In genomic region chr6:128797185-128797905, GRCm38 (mm10) we compare ENCODE assay signal across 10 mouse cellular contexts. TPM values are rescaled to one million over a fixed set of nuclear protein-coding genes. Genes with fewer than 3 reads are reported as not detected.
DNase-seq lines count a peak whose midpoint lies in the region; ATAC-seq and TF ChIP-seq lines count a peak whose summit lies in the region.
"Had no signal": no experiment of that assay in that cellular context is flagged by ENCODE, and none has a peak within 500 bp of the region (broad histone marks: within the 10 kb centered on the region; RNA-seq: fewer than 3 reads in every experiment).

No protein-coding gene starts in this region.

- peaks cover 10% of the 10 kb centered on the region for H3K4me1 ChIP-seq in embryonic facial prominence, embryonic 13.5 days
- H3K4me1 ChIP-seq in neural tube, embryonic 13.5 days (replicated peaks), result peaks cover 14% of the 10 kb centered on the region

- peak overlapping the region; percentile 69 for H3K4me2 ChIP-seq in embryonic facial prominence, embryonic 13.5 days
- H3K4me2 ChIP-seq in neural tube, embryonic 13.5 days, result peak overlapping the region; percentile 64

- ATAC-seq in embryonic facial prominence, embryonic 13.5 days (ENCODE audit: insufficient number of reproducible peaks, insufficient read depth, low FRiP score, low TSS enrichment, low read depth), result no peak
- no peak for ATAC-seq in neural tube, embryonic 13.5 days (ENCODE audit: low read depth)

- H3K4me3 ChIP-seq in layer of hippocampus, adult 2 months, result no peak overlapping the region
- H3K4me3 ChIP-seq in embryonic facial prominence, embryonic 13.5 days, result peak overlapping the region; percentile 62; the same call in 1 of the 2 replicates
- H3K4me3 ChIP-seq in neural tube, embryonic 13.5 days, result peak overlapping the region; percentile 62
- H3K4me3 ChIP-seq: myocyte had no signal

- H3K27me3 ChIP-seq in embryonic facial prominence, embryonic 13.5 days, result no peaks in the 10 kb centered on the region
- no peaks in the 10 kb centered on the region for H3K27me3 ChIP-seq in neural tube, embryonic 13.5 days

- no peak for DNase-seq in layer of hippocampus, adult 2 months (ENCODE audit: low spot score in 2 of 2)
- no peak for DNase-seq in layer of hippocampus, postnatal 14 days (ENCODE audit: low spot score in 2 of 2)
- DNase-seq in induced T-regulatory cell, adult 2 months (ENCODE audit: low read depth), result peak; percentile 42
- DNase-seq in urinary bladder, adult 2 months (ENCODE audit: low spot score), result no peak
- no peak for DNase-seq in adrenal gland, adult 2 months
- DNase-seq in natural killer cell, adult 2 months (ENCODE audit: low spot score in 2 of 2), result no peak

- H3K9me3 ChIP-seq in embryonic facial prominence, embryonic 13.5 days, result no peaks in the 10 kb centered on the region
- H3K9me3 ChIP-seq in neural tube, embryonic 13.5 days, result no peaks in the 10 kb centered on the region

- no peak for TF ChIP-seq CTCF in layer of hippocampus, adult 2 months (conservative IDR thresholded peaks at IDR 0.05)

- 72% methylated on average over 12 of the region's 12 CpGs for WGBS in embryonic facial prominence, embryonic 13.5 days
- WGBS in neural tube, embryonic 13.5 days, result 77% methylated on average over 12 of the region's 12 CpGs

- H3K27ac ChIP-seq in layer of hippocampus, adult 2 months, result peak overlapping the region; percentile 12; the same call in 1 of the 2 replicates
- no peak overlapping the region for H3K27ac ChIP-seq in embryonic facial prominence, embryonic 13.5 days
- peak overlapping the region; percentile 46; the same call in 1 of the 2 replicates for H3K27ac ChIP-seq in neural tube, embryonic 13.5 days (replicated peaks)

- H3K9ac ChIP-seq in embryonic facial prominence, embryonic 13.5 days, result no peak overlapping the region
- H3K9ac ChIP-seq in neural tube, embryonic 13.5 days, result no peak overlapping the region

- H3K36me3 ChIP-seq in embryonic facial prominence, embryonic 13.5 days, result no peaks in the 10 kb centered on the region
- no peaks in the 10 kb centered on the region for H3K36me3 ChIP-seq in neural tube, embryonic 13.5 days

RNA-seq across cellular contexts. Expression of gene Klrb1c, which starts 8.3 kb away (rescaled TPM):
- not detected for total RNA-seq in layer of hippocampus, adult 2 months (2021)
- total RNA-seq in layer of hippocampus, postnatal 14 days (2021), result not detected
- polyA plus RNA-seq in embryonic facial prominence, embryonic 13.5 days (2015; fragmentation: Nextera tagmentation; extraction: Ambion mirVana), result 0.10 TPM in 1 of 2 replicates, not detected in the other
- polyA plus RNA-seq in neural tube, embryonic 13.5 days (2015; fragmentation: Nextera tagmentation; extraction: Ambion mirVana), result 0.10 TPM in 1 of 2 replicates, not detected in the other
- polyA plus RNA-seq in urinary bladder, adult 2 months (2012; rRNA removed), result 1.1 TPM in 2 replicates
- total RNA-seq in adrenal gland, adult 2 months (2021), result under 1 TPM; 0.23 to 0.31 TPM
- 0.08 and 0.16 TPM in 2 replicates for polyA plus RNA-seq in adrenal gland, adult 2 months (2012; rRNA removed)
- total RNA-seq: gastrocnemius, postnatal 36 days had no signal
- polyA plus RNA-seq: myocyte had no signal

RNA-seq across cellular contexts. Expression of gene Gm44511, which starts 28.8 kb away (rescaled TPM):
- not detected for total RNA-seq in layer of hippocampus, adult 2 months (2021)
- total RNA-seq in layer of hippocampus, postnatal 14 days (2021), result not detected
- polyA plus RNA-seq in embryonic facial prominence, embryonic 13.5 days (2015; fragmentation: Nextera tagmentation; extraction: Ambion mirVana), result not detected in 2 replicates
- not detected in 2 replicates for polyA plus RNA-seq in neural tube, embryonic 13.5 days (2015; fragmentation: Nextera tagmentation; extraction: Ambion mirVana)
- 0.23 and 0.43 TPM in 2 replicates for polyA plus RNA-seq in urinary bladder, adult 2 months (2012; rRNA removed)
- not detected for total RNA-seq in adrenal gland, adult 2 months (2021)
- not detected in 2 replicates for polyA plus RNA-seq in adrenal gland, adult 2 months (2012; rRNA removed)
- total RNA-seq: gastrocnemius, postnatal 36 days had no signal
- polyA plus RNA-seq: myocyte had no signal

RNA-seq across cellular contexts. Expression of gene Klrb1b, which starts 28.8 kb away (rescaled TPM):
- not detected for total RNA-seq in layer of hippocampus, adult 2 months (2021)
- not detected for total RNA-seq in layer of hippocampus, postnatal 14 days (2021)
- polyA plus RNA-seq in embryonic facial prominence, embryonic 13.5 days (2015; fragmentation: Nextera tagmentation; extraction: Ambion mirVana), result 0.19 TPM in 1 of 2 replicates, not detected in the other
- not detected in 2 replicates for polyA plus RNA-seq in neural tube, embryonic 13.5 days (2015; fragmentation: Nextera tagmentation; extraction: Ambion mirVana)
- 0.92 and 0.93 TPM in 2 replicates for polyA plus RNA-seq in urinary bladder, adult 2 months (2012; rRNA removed)
- total RNA-seq in adrenal gland, adult 2 months (2021), result under 1 TPM; 0.66 to 0.79 TPM
- 0.12 TPM in 1 of 2 replicates, not detected in the other for polyA plus RNA-seq in adrenal gland, adult 2 months (2012; rRNA removed)
- total RNA-seq: gastrocnemius, postnatal 36 days had no signal
- polyA plus RNA-seq: myocyte had no signal
